In genomic region chr13:91541069-91541429, GRCm38 (mm10) we compare ENCODE assay signal across 16 mouse cellular contexts.
DNase-seq lines count a peak whose midpoint lies in the region; ATAC-seq and TF ChIP-seq lines count a peak whose summit lies in the region.
"Had no signal": no experiment of that assay in that cellular context is flagged by ENCODE, and none has a peak within 500 bp of the region (broad histone marks: within the 10 kb centered on the region; RNA-seq: fewer than 3 reads in every experiment).

No protein-coding gene starts in this region.

- H3K4me1 ChIP-seq in heart, postnatal 0 days (ENCODE audit: control insufficient read depth, insufficient read depth), result no peaks in the 10 kb centered on the region; the same call in 1 of the 2 replicates
- no peaks in the 10 kb centered on the region for H3K4me1 ChIP-seq in heart, embryonic 12.5 days (replicated peaks)
- H3K4me1 ChIP-seq in liver, embryonic 16.5 days (ENCODE audit: control insufficient read depth, low read depth, low read length), result peaks cover 18% of the 10 kb centered on the region
- H3K4me1 ChIP-seq in thymus, adult 2 months (replicated peaks; ENCODE audit: control insufficient read depth, insufficient read depth, low read length), result peaks cover 22% of the 10 kb centered on the region
- no peaks in the 10 kb centered on the region for H3K4me1 ChIP-seq in hindbrain, embryonic 12.5 days
- H3K4me1 ChIP-seq in forebrain, postnatal 0 days (ENCODE audit: insufficient read depth), result no peaks in the 10 kb centered on the region
- H3K4me1 ChIP-seq: embryonic facial prominence, embryonic 12.5 days; forebrain, embryonic 13.5 days; hindbrain, embryonic 15.5 days had no signal

- H3K27ac ChIP-seq in heart, postnatal 0 days (ENCODE audit: low read depth), result peak overlapping the region; percentile 38; the same call in 1 of the 2 replicates
- H3K27ac ChIP-seq in heart, embryonic 12.5 days (ENCODE audit: poor library complexity, severe bottlenecking), result no peak overlapping the region
- peak overlapping the region; percentile 50 for H3K27ac ChIP-seq in liver, embryonic 16.5 days (ENCODE audit: low read length)
- H3K27ac ChIP-seq in thymus, adult 2 months (ENCODE audit: control insufficient read depth, insufficient read depth, low read length), result peak overlapping the region; percentile 92
- no peak overlapping the region for H3K27ac ChIP-seq in hindbrain, embryonic 12.5 days
- no peak overlapping the region for H3K27ac ChIP-seq in forebrain, postnatal 0 days (ENCODE audit: low read depth, low read length)
- H3K27ac ChIP-seq: embryonic facial prominence, embryonic 12.5 days; forebrain, embryonic 13.5 days; heart, adult 2 months; hindbrain, embryonic 15.5 days; left cerebral cortex, adult 2 months; macrophage had no signal

- H3K27me3 ChIP-seq in heart, postnatal 0 days (ENCODE audit: control insufficient read depth, insufficient read depth, low read length), result no peaks in the 10 kb centered on the region
- no peaks in the 10 kb centered on the region for H3K27me3 ChIP-seq in heart, embryonic 12.5 days (replicated peaks)
- H3K27me3 ChIP-seq in liver, embryonic 16.5 days (ENCODE audit: control insufficient read depth, insufficient read depth, low read depth, low read length), result no peaks in the 10 kb centered on the region
- H3K27me3 ChIP-seq in thymus, adult 2 months (ENCODE audit: control insufficient read depth, insufficient read depth, low read length), result no peaks in the 10 kb centered on the region
- H3K27me3 ChIP-seq in hindbrain, embryonic 12.5 days, result no peaks in the 10 kb centered on the region
- H3K27me3 ChIP-seq in forebrain, postnatal 0 days (ENCODE audit: insufficient read depth, low read length), result no peaks in the 10 kb centered on the region
- H3K27me3 ChIP-seq: embryonic facial prominence, embryonic 12.5 days; forebrain, embryonic 13.5 days; hindbrain, embryonic 15.5 days had no signal

- no peak for ATAC-seq in heart, postnatal 0 days (ENCODE audit: insufficient read depth, low read depth)
- no peak for ATAC-seq in heart, embryonic 12.5 days (ENCODE audit: insufficient number of reproducible peaks, low FRiP score)
- ATAC-seq in liver, embryonic 16.5 days (ENCODE audit: low read depth), result peak; percentile 25; the same call in 1 of the 2 replicates
- no peak for ATAC-seq in hindbrain, embryonic 12.5 days (ENCODE audit: low FRiP score)
- no peak for ATAC-seq in forebrain, postnatal 0 days
- ATAC-seq: forebrain, embryonic 13.5 days had no signal

- H3K4me2 ChIP-seq in heart, postnatal 0 days (ENCODE audit: low read depth, low read length), result no peak overlapping the region
- H3K4me2 ChIP-seq in heart, embryonic 12.5 days, result no peak overlapping the region
- H3K4me2 ChIP-seq in liver, embryonic 16.5 days (ENCODE audit: low read depth, low read length), result 0 out of 2 replicates have a peak overlapping the region, but pooled peaks have one; percentile 4
- no peak overlapping the region for H3K4me2 ChIP-seq in hindbrain, embryonic 12.5 days (replicated peaks)
- no peak overlapping the region for H3K4me2 ChIP-seq in forebrain, postnatal 0 days (ENCODE audit: low read depth)
- H3K4me2 ChIP-seq: embryonic facial prominence, embryonic 12.5 days; forebrain, embryonic 13.5 days; hindbrain, embryonic 15.5 days had no signal

- H3K4me3 ChIP-seq in heart, postnatal 0 days (ENCODE audit: low read depth, low read length), result no peak overlapping the region
- H3K4me3 ChIP-seq in heart, embryonic 12.5 days, result no peak overlapping the region
- no peak overlapping the region for H3K4me3 ChIP-seq in liver, embryonic 16.5 days (ENCODE audit: low read depth, low read length)
- H3K4me3 ChIP-seq in thymus, adult 2 months (ENCODE audit: control insufficient read depth, insufficient read depth, low read length), result no peak overlapping the region
- no peak overlapping the region for H3K4me3 ChIP-seq in hindbrain, embryonic 12.5 days
- no peak overlapping the region for H3K4me3 ChIP-seq in forebrain, postnatal 0 days (ENCODE audit: low read depth, low read length)
- H3K4me3 ChIP-seq: embryonic facial prominence, embryonic 12.5 days; forebrain, embryonic 13.5 days; heart, adult 2 months; hindbrain, embryonic 15.5 days; left cerebral cortex, adult 2 months had no signal

- 90% methylated on average over 6 of the region's 6 CpGs for WGBS in heart, postnatal 0 days
- 95% methylated on average over 6 of the region's 6 CpGs for WGBS in heart, embryonic 12.5 days
- WGBS in liver, embryonic 16.5 days (ENCODE audit: insufficient replicate concordance), result 23% methylated on average over 6 of the region's 6 CpGs
- 7% methylated on average over 6 of the region's 6 CpGs for WGBS in thymus, adult 2 months
- 93% methylated on average over 6 of the region's 6 CpGs for WGBS in hindbrain, embryonic 12.5 days
- whole genome bisulfite sequencing in forebrain, postnatal 0 days, result 89% methylated on average over 6 of the region's 6 CpGs

- H3K9me3 ChIP-seq in heart, postnatal 0 days (replicated peaks; ENCODE audit: control insufficient read depth, low read length), result no peaks in the 10 kb centered on the region
- no peaks in the 10 kb centered on the region for H3K9me3 ChIP-seq in heart, embryonic 12.5 days (replicated peaks)
- no peaks in the 10 kb centered on the region for H3K9me3 ChIP-seq in liver, embryonic 16.5 days (replicated peaks; ENCODE audit: control insufficient read depth, low read length)
- H3K9me3 ChIP-seq in hindbrain, embryonic 12.5 days (replicated peaks), result no peaks in the 10 kb centered on the region
- H3K9me3 ChIP-seq in forebrain, postnatal 0 days (ENCODE audit: low read length), result no peaks in the 10 kb centered on the region
- H3K9me3 ChIP-seq: embryonic facial prominence, embryonic 12.5 days; forebrain, embryonic 13.5 days; hindbrain, embryonic 15.5 days had no signal

- no peak for DNase-seq in heart, postnatal 0 days (ENCODE audit: low spot score)
- peak; percentile 41 for DNase-seq in c-Kit-positive CD71-negative TER-119-negative erythroid progenitor cells, embryonic 14.5 days (ENCODE audit: low read depth)
- DNase-seq in thymus, adult 2 months, result peak; percentile 86
- DNase-seq in layer of hippocampus, adult 8-10 months (ENCODE audit: low spot score in 2 of 2), result no peak
- DNase-seq in forebrain, postnatal 0 days, result no peak
- DNase-seq: cerebellum, adult 2 months; heart, adult 2 months; kidney, postnatal 10 days had no signal

- no peaks in the 10 kb centered on the region for H3K36me3 ChIP-seq in heart, postnatal 0 days (replicated peaks; ENCODE audit: control insufficient read depth, insufficient read depth, low read length)
- H3K36me3 ChIP-seq in heart, embryonic 12.5 days, result peaks cover 4% of the 10 kb centered on the region; the same call in 1 of the 2 replicates
- no peaks in the 10 kb centered on the region for H3K36me3 ChIP-seq in liver, embryonic 16.5 days (ENCODE audit: control insufficient read depth, insufficient read depth)
- H3K36me3 ChIP-seq in thymus, adult 2 months (ENCODE audit: control insufficient read depth, insufficient read depth, low read length), result no peaks in the 10 kb centered on the region; the same call in 1 of the 2 replicates
- H3K36me3 ChIP-seq in hindbrain, embryonic 12.5 days, result peaks cover 21% of the 10 kb centered on the region; the same call in 1 of the 2 replicates
- H3K36me3 ChIP-seq in forebrain, postnatal 0 days (ENCODE audit: insufficient read depth), result peaks cover 8% of the 10 kb centered on the region; the same call in 1 of the 2 replicates
- H3K36me3 ChIP-seq: hindbrain, embryonic 15.5 days had no signal

- no peak overlapping the region for H3K9ac ChIP-seq in heart, postnatal 0 days (replicated peaks; ENCODE audit: low read depth, low read length)
- no peak overlapping the region for H3K9ac ChIP-seq in heart, embryonic 12.5 days
- H3K9ac ChIP-seq in liver, embryonic 16.5 days (ENCODE audit: low read depth, low read length), result no peak overlapping the region
- H3K9ac ChIP-seq in hindbrain, embryonic 12.5 days, result no peak overlapping the region
- no peak overlapping the region for H3K9ac ChIP-seq in forebrain, postnatal 0 days
- H3K9ac ChIP-seq: embryonic facial prominence, embryonic 12.5 days; forebrain, embryonic 13.5 days; hindbrain, embryonic 15.5 days had no signal

- TF ChIP-seq POLR2A in thymus, adult 2 months (IDR thresholded peaks at IDR 0.05; ENCODE audit: control insufficient read depth, extremely low read depth, insufficient read depth, low read length, poor library complexity), result no peak

- no peak for TF ChIP-seq EP300 in heart, postnatal 0 days (IDR thresholded peaks at IDR 0.05; ENCODE audit: low read depth)

- TF ChIP-seq CTCF in heart, postnatal 0 days (IDR thresholded peaks at IDR 0.05; ENCODE audit: low read depth), result no peak
- no peak for TF ChIP-seq CTCF in thymus, adult 2 months (IDR thresholded peaks at IDR 0.05; ENCODE audit: borderline replicate concordance, control insufficient read depth, extremely low read depth, insufficient read depth, low read length, poor library complexity)
- TF ChIP-seq CTCF in forebrain, postnatal 0 days (IDR thresholded peaks at IDR 0.05; ENCODE audit: low read depth), result no peak

Comparison
In these comparisons a context has a peak if more than half of its experiments do, and no peak if none do; other contexts are left out.
1. H3K27ac ChIP-seq: peak in heart, postnatal 0 days (single experiment), liver, embryonic 16.5 days (single experiment) and thymus, adult 2 months (single experiment); none in heart, embryonic 12.5 days (single experiment), hindbrain, embryonic 12.5 days (single experiment) and forebrain, postnatal 0 days (single experiment).
2. DNase-seq: peak in c-Kit-positive CD71-negative TER-119-negative erythroid progenitor cells, embryonic 14.5 days (single experiment) and thymus, adult 2 months (single experiment); none in heart, postnatal 0 days (single experiment), layer of hippocampus, adult 8-10 months (0 of 2) and forebrain, postnatal 0 days (single experiment).